Mouse (Mus musculus): ENCODE measurements around the gene Ick.

DNA sequence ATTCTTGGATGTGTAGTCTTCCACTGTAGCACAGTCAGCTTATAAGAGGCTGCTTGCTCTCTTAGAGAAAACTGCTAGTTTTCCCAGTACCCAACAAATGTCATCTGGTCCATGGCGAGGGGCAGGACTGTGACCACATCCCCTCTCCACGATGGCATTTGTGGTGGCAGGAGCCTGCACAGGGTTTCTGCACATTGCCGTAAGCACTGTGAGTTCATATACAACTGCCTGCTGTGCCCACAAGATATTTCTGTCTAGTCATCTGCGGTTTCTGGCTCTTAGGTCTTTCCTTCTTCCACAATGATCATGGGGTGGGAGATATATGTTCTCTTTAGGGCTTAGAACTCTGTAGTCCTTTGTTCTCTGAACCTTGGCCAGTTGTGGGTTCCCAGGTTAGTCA lies 37.4 kb upstream of the Ick start:
- TF ChIP-seq CTCF (IDR thresholded peaks at IDR 0.05; ENCODE audit: insufficient read depth, low read depth, low read length) (no peak), POLR2A (IDR thresholded peaks at IDR 0.05; ENCODE audit: insufficient read depth, low read depth, low read length) (no peak)
